Mouse (Mus musculus) frontal cortex, postnatal 25 days (tissue): ENCODE data around the gene Svip.

ENCODE experiments used
- DNase-seq, 2 experiments: peaks; one replicate each; pipeline ENCODE4 v3.0.0; 2022; ENCODE audit warnings: low spot score in 2 of 2

The Svip gene

DNA sequence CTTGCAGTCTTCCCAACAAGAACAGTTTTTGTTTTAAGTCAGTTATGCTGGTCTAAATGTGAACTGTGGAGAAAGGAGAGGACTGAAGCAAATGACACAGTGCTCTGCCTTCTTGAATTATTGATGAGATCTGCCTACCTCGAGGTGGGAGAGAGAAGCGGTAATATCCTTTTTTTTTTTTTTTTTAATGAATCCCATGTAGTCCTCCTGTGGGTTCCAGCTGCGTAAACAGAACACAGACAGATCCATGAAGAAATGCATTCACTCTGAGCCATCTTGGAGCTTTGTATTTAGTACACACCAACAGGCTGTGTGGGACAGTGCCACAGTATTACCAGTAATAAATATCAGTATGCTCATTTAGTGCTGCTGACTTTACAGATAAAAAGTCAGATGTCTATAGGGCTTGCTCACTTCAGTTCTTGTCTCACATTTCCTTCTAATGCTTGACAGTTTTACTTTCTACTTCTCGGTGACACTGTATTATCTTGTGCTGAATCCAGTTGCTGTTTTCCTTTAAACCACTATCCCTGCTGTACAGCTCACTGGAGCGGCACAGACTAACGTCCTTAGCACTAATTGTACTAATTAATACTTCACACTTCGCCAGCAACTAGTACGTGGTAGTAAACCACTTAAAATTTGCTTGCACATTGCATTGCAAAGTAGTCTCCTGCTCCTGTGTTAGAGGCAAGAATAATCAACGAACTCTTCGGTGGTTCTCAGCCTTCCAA lies 43.4 kb downstream of the Svip start:
- DNase-seq = no peak

DNA sequence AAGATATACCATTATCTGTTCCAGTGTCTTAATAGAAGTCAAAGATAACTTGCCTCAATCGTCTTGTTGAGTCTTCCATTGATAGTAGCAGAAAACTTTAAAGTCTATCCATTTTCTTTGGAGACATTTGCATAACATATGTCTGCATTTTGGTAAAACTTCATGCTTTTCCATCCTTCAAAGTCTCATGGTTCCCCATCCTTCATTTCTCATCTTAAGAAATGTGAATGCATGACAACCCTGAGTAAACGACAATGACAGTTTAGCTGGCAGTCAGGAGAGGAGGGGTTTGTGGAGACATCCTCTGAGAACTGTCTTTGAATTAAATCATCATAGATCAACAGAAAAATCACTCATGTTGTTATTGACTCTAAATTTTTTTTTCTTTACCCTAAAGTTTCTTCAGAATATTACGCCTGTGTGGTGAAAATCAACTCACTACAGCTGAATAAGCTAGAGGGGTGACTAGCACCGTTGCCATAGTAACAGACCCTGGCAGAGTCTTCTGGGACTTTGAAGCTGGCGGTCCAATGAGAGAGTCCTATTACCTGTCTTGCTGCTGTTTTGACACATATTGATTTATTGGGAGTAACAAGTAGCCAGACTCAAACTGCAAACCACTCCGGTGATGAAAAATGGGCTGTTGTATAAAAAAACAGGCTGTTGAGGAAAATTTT lies 45.0 kb downstream of the Svip start:
- no peak for DNase-seq

DNA sequence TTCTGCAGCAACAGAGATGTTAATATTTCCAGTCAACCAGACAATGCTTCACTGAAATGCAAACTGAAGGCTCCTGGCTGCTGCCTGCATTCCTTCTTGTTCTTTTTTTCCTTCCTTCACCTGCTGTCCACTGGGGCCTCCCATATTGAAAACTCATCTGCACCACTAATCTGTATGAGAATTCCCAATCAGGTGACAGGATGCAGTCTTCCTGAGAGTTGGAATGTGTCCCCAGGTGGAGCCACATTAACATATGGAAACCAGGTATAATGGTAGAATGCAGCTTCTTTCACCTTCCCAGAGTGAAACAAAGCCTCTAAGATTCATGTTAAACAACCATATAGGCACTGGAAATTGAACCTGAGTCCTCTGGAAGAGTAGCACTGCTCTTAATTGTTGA lies 48.1 kb downstream of the Svip start:
- DNase-seq = no peak

DNA sequence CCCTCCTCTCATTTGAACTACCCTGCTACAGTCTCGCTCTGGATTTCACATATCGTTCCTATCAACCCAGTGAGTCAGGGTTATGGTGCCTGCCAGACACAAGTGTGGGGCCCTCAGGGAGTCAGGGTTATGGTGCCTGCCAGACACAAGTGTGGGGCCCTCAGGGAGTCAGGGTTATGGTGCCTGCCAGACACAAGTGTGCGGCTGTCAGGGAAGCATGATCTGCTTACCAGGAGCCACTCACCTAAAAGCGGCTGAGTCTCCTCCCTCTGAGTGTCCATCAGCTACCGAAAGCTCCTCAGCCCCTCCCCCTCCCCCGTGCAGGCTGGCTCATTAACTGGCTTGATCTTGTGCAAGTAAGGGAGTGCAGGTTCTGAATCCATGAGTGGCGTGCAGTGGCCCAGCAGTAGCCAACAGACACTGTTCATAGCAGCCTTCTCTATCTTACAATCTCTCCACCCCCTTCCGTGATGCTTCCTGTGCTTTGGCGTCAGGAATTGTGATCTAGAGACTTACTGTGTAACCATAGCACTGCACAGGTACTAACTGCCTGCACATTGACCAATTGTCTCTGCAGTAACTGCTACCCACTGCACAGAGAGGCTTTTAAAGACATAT lies 50.3 kb downstream of the Svip start:
- DNase-seq = no peak
